Mouse (Mus musculus) adrenal gland, postnatal 36 days (tissue): ENCODE results near the gene St6gal1. TPM values are rescaled to one million over a fixed set of nuclear protein-coding genes. Genes with fewer than 3 reads are reported as not detected.

Experiments used
- DNase-seq, 2 experiments: peaks; one replicate each; pipeline ENCODE4 v3.0.0; 2021; ENCODE audit warnings: mixed read lengths in 1 of 2
- total RNA-seq, 2 experiments: library from RNA; stranded (reverse); gene quantifications; 2 replicates each; pipeline ENCODE4 v1.2.3; 2021

The St6gal1 gene
- total RNA-seq, 2 experiments from 2014 or later, result 45.5 to 49.5 TPM

DNA sequence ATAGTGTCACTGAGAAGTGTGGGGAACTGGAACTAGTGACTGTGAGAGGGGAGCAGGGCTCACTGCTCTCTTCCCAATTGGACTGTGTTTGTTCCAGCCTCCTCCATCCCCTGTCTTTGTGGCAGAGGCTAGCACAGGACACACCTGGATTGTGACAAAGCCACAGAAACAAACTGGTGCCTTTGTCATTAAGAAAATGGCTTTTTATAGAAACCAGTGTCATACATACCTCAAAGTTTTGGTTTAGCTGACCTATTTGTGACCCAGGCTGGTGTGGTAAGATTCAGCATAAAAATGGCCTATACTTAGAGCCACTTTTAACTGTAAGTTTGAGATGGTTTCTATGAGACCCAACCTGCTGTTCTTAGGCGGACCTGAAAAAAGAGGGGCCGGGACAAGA, 116.7 kb downstream of the St6gal1 start:
- DNase-seq, result no peak

DNA sequence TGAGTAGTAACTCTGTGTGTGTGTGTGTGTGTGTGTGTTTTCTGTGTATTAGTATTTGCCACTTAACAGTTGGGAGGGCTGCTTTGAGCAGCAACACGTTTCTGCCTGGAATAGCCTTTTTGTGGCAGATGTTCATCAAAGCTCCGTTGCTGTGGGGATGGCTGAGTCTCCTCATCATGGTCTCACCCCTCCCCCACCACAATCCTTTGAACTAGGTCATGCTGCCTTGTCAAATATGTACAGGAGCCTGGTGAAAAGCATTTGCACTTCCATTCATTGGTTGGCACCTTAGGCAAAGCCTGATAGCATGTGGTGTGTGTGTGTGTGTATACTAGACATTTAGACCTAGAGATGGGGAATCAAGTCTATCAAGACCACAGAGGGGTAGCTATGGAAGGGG, 126.3 kb downstream of the St6gal1 start:
- DNase-seq, result peak in 1 of 2 experiments; percentile 30

DNA sequence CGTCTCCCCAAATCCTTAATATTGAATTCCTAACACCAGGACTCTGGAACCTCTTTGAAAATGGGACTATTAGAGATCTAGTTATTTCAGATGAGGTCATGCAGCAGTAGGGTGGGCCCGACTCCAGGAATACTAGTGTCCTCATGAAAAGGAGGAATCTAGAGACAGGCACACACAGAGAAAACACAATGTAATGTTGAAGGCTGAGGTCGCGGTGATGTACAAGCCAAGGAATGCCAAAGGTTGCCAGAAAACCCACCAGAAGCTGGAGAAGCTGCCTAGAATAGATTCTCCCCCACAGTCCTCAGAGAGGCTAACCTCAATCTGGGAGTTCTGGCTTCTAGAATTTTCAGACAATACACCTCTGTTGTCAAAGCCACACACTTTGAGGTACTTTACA, 136.5 kb downstream of the St6gal1 start:
- DNase-seq, result no peak

DNA sequence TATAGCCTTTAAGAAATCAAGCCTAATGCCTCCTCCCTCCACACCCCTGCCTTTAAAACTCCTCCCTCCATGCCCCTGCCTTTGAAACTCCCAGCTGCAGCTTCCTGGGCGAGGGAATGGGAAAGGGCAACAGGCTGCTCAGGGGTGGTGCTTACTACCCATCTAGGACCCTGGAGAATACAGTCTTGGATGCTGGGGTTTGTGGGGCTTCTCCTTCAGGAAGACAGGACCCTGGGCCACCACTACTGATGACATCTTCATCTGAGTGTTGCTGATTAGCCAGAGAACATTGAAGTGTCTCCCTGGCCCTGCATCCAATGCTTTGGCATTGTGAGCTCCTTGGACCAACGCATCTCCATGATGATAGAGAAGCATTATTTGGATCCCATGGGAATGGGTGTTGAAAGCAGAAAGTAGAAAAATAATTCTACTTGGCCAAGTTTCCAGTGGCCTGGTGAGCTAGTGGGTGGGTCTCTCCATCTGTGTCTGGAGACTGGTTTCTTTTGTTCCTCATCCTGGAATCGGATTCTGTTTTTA, 137.0 kb downstream of the St6gal1 start:
- DNase-seq, result no peak

DNA sequence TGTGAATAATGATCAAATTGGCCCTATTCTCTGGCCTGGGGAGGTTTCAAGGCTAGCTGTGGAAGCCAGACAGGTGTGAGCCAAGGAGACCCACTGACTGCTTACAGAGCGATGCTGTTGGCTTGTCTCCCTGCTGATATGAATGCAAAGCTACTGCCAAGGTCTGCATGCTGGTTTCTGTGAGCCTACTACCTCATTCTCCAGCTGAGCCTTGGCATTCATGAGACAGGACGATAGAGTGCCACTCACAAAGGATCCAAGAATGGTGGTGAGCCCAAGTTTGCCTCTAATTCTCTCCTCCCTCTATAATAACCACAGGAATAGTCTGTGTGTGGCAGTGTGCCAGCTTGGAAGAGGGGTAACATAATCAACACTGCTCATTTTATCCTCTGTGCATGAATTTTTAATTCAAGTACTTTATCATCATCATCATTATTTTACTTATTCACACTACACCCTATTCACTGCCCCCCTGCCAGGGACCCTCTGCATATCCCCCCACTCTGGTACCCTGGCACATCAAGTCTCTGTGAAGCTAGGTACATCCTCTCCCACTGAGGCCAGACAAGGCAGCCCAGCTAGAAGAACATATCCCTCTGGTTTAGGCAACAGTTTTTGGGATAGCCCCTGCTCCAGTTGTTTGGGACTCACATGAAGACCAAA, 139.9 kb downstream of the St6gal1 start:
- no peak for DNase-seq

DNA sequence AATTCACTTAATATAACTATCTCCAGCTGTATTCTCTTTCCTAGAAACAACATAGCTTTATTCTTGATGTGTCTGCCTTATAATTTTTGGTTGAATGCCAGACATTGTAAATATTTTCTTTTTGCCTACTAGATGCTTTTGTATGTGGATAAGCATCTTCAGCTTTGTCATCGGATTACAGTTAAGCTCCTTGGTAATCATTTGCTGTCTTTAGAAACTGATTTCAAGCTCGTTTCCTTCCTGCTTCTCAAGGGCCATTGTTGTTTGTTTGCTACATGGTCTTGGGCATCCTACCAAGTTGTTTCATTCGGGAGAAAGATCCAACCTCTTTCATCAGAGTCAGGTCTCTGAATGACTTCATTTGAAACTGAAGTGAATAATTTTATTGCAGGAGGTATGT, 144.6 kb downstream of the St6gal1 start:
- no peak for DNase-seq

DNA sequence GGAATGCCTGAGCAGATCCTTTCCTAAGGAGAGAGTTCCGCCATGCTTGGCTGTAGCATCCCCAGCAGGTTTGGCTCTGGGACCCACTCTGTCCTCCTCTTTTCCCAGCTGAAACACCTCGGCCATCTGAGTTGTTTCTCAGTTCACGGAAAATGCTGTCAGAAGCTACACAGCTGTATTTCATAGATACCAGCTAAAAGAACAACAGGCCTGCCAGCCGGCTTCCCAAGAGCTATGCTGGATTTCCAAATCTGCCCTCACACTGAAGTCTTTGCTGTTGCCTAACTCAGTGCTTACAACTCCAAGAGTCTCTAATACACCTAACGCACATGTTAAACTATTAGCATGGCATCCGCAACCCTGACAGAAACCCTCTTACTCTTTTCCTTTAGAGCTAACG, 146.2 kb downstream of the St6gal1 start:
- DNase-seq, result no peak

DNA sequence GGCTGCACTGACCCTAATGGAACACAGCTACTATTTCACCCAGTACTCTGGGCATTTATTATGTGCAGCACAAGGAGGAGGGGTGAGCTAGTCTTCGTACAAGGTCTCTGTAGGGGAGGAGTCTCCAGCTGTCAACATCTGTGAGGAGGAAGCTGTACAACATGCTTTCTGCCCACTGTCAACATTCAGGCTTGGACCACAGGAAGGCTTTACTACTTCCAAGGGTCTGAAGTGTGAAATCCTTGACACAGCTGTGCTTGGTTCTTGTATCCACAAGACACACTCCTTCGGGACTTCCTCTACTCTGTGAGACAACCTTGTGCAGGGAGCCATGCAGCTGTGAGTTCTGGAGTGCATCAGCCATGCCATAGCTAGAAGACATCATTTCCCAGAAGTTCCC, 147.8 kb downstream of the St6gal1 start:
- no peak for DNase-seq

DNA sequence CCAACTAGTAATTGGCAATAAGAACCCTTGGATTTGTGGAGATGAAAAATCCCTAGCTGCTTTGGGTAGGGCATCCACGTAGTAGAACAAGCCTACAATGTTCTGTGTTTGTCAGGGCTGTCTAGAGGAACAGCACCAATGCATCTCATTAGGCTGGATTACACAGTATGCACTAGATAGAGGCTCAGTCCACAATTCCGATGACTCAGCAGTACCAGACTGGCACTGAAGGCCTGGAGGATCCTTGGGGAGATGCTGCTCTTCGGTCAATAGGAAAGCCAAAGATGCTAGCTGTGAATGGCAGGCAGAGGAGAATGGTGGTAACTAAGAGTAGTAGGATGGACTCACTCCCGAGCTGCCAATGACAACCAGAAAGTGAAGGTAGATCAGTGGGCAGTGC, 149.5 kb downstream of the St6gal1 start:
- no peak for DNase-seq

DNA sequence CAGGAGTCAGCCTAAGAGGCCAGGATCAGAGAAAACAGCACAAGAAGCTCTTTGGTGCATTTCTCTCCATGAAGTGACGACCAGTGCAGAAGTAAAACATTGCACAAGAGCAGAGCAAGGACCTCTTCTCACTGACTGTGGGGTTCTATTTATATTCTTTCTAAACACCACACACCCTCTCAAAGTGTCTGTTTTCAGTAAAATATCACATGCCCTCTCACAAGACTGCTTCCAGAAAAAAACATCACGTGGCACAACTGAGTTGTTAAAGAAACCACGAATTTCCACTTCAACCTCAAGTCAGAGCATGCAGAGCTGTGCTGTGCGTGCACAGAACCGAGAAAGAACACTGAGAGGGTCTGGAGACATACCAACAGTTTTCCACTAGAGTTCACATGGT, 150.4 kb downstream of the St6gal1 start:
- DNase-seq, result no peak

DNA sequence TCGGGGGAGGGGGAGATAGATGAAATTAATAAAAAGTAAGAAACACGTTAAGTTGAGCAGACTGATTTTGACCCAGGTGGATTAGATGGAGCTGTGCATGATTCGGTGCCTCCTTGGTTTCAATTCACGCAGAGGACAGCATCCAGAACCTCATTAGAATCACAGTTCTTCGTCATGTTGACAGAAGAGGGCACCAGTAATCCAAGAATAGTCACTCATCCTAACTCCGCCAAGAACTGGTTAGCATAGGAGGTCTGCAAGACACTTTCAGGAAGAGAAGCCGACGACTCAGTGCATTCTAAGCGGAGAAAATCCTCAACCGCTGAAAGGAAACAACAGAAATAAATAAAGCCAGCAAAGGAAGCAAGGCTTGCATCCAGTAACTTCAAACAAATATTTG, 151.6 kb downstream of the St6gal1 start:
- DNase-seq, result no peak

DNA sequence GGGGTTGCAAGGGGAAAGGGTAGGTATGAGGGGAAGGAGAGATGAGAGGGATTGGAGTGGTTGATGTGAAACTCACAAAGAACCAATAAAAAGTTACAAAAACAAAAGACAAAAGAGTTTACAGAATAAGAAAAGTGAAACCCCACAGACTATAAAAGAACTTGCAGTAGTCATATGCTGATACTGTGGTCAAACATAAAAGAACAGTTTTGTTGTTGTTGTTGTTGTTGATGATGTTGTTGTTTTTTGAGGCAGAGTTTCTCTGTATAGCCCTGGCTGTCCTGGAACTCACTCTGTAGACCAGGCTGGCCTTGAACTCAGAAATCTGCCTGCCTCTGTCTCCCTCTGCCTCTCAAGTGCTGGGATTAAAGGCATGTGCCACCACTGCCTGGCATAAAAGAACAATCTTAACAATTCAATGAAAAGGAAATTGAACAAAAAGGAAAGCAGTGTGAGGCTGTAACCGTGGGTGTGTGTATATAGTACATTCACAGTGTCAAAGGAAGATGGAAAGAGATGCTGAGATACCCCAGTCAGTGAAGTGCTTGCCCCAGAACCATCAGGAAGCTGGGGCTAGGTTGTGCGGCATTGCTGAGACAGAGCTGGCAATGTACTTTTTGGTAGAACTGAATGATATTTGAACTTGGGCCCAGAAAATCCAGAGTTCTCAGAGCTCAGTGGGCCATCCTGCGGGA, 155.1 kb downstream of the St6gal1 start:
- DNase-seq, result no peak

DNA sequence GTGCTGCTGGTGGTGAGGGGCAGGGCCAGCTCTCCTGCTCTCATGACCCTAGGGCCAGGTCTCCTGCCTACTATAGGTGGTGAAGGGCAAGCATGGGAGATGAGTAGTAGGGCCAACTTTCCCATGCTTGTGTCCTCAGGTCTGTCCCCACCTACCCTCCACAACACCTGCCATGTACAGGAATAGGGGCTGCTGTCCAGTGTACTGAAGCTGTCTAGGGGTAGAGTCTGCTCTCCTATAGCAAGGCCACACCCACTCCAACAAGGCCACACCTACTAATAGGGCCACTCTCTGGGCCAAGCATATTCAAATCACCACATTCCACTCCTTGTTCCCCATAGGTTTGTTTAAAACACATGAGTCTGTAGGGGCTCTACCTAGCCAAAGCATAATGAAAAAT, 159.8 kb downstream of the St6gal1 start:
- no peak for DNase-seq

DNA sequence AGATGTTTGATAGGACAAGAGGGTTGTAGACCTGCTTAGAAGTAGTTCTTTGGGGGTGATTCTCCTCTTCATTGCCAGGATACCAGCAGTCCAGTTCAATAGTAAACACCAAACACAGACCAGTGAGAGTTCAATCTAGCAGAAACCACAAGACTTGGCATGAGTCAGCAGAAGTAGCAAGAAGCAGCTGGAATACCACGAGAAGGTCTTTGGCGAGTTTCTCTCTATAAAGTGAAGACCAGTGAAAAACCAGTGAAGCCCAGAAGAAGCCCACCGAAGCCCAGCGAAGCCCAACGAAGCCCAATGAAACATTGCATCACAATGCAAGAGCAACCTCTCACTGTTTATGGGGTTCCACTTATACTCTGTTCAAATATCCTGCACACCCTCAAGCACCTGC, 173.4 kb downstream of the St6gal1 start:
- no peak for DNase-seq

DNA sequence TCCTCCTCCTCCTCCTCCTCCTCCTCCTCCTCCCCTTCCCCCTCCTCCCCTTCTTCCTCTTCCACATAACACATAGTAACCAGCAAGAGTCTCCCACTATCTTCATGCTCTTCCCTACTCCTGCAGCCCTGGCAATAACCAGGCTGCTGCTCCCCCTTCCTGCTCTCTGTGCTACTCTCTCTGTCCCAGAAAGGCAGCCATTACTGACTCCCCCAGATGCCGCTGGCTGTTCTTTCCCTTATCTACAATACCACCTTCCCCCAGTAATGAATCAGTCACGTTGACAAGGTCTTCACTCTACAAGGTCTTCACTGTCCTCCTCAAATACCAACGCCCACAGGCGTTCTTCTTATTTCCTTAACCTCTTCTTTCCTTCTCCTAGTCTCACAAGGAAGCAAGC, 176.9 kb downstream of the St6gal1 start:
- peak in 1 of 2 experiments; percentile 26 for DNase-seq

DNA sequence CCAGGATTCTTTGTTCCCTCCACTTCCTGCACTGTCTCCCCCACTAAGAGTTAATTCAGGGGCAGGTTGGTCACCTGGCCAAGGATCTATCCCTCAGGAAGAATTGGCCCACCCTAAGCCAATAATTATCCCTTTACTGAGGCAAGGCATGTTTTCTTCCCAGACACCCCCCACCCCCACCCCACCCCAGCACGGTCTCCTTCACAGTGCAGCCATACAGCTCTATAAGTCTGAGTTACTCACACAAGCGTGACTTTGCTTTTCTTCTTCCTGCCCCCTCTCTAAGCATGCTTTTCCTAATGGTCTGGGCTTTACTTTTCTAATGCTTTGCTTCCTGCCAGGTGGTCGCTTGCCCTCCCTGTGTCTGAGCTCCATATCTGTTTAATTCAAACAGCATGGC, 177.4 kb downstream of the St6gal1 start:
- no peak for DNase-seq

DNA sequence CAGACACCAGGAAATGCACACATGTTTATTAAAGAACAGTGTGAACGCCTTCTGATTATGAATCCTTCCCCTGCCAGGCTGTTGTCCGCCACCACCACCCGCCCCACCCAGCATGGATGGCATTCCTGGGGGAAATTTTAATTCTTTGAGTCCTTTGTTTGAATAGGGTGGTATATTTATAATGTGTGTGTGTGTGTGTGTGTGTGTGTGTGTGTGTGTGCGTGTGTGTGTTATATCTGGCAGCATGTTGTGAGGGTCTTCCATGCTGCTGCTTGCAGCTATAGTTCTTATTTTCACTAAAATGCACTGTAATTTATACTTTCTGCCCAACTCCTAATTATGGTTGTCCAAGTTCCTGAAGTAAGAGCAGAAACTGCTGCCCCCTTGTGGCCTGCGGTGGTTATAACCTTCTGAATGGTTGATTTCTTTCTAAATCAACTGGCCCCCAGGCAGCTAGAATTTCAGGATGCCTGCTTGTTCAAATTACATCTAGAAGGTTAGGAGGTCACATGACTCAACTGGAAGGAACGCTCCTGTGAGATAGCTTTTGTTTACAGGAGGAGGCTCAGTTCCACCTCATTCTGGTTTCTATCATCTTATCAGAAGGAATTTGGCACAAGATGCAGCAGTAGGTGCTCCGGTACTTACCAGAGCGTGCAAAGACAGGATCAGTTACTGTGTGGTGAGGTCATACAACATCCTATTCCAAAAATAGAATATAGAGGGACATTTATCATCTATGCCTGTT, 178.6 kb downstream of the St6gal1 start:
- peak; percentile 81 to 85 for DNase-seq

Other genes with a start within 250 kb of the St6gal1 start
- 1 to 10 TPM; 3.7 to 9.0 TPM for gene Kng2, start 195.3 kb upstream of the St6gal1 start, total RNA-seq
- 1 to 10 TPM in 1 of 2 experiments, under 1 TPM in 1; 0.36 to 1.3 TPM for gene Kng1, start 166.9 kb upstream of the St6gal1 start, total RNA-seq
- gene Eif4a2, start 117.3 kb upstream of the St6gal1 start, total RNA-seq, result 100 to 1,000 TPM; 505 to 659 TPM
- 1 to 10 TPM; 8.8 TPM for gene Rfc4, start 97.0 kb upstream of the St6gal1 start, total RNA-seq
- gene Adipoq, start 78.2 kb upstream of the St6gal1 start, total RNA-seq, result 100 to 1,000 TPM; 289 to 393 TPM
- not detected for gene Rtp1, start 204.4 kb downstream of the St6gal1 start, total RNA-seq